Mouse (Mus musculus): ENCODE data around the gene Ddx11.
"Not testable (repeated sequence)": the region's sequence is repeated elsewhere in the genome, so short reads cannot be mapped to it uniquely, and the experiment has no call there.

DNA sequence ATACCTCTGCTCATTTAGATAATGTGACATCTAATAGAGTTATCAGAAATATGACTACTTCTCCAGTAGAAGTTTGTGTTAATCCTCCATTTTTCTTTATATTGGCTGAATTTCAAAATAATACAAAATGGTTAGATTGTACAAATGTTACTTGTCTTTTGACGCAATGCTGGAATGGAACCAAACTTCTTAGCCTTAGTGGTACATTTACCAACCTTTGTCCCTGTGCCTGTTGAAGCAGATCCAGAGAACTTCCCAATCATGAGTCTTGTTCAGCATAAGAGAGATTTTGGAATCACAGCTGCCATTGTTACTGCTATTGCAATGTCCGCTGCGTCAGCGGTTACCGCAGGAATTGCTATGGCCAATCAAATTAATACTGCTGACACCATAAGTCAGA is 43.8 kb downstream of the Ddx11 start:
- TF ChIP-seq CTCF (IDR thresholded peaks at IDR 0.05; ENCODE audit: extremely low read depth, insufficient read depth, insufficient read length, insufficient replicate concordance); POLR2A (IDR thresholded peaks at IDR 0.05; ENCODE audit: low read depth, low read length): not testable (repeated sequence)
